14 mouse cellular contexts compared by ENCODE assay signal in the genomic region with DNA sequence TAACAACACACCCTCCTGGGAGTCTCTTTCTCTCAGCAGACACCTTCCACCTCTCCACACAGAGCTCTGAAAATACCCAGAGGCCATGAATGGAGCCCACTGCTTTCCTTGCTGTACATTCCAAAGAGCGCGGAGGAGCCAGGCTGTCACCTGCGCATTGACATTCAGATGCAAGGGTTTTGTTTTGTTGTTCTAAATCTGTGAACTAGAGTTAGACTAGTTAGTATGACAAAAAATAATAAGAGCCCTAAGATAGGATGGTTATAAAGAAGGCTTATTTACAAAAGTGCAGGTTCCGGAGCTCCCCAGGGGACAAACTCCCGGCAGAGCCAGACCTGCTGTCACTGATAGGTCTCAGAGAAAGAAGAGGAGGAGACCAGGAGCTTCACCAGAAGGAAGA. TPM values are rescaled to one million over a fixed set of nuclear protein-coding genes. Genes with fewer than 3 reads are reported as not detected.
"Had no signal": no experiment of that assay in that cellular context is flagged by ENCODE, and none has a peak within 500 bp of the region (broad histone marks: within the 10 kb centered on the region; RNA-seq: fewer than 3 reads in every experiment).

No protein-coding gene starts in this region.

- DNase-seq: lung, adult 18-20 months; lung, embryonic 14.5 days; lung, postnatal 10 days; lung, postnatal 4 days; right cerebral cortex, postnatal 14 days; thymus, adult 18-20 months; thymus, postnatal 14 days; thymus, postnatal 36 days had no signal

- H3K4me1 ChIP-seq: midbrain, embryonic 13.5 days; midbrain, embryonic 15.5 days; neural tube, embryonic 12.5 days had no signal

- H3K27me3 ChIP-seq: midbrain, embryonic 15.5 days; neural tube, embryonic 12.5 days had no signal

- H3K4me2 ChIP-seq: lung, embryonic 14.5 days; midbrain, embryonic 13.5 days; midbrain, embryonic 15.5 days; neural tube, embryonic 12.5 days had no signal

- ATAC-seq: midbrain, embryonic 13.5 days; midbrain, embryonic 15.5 days had no signal

- H3K9me3 ChIP-seq: midbrain, embryonic 10.5 days; midbrain, embryonic 13.5 days; midbrain, embryonic 15.5 days; neural tube, embryonic 12.5 days had no signal

- H3K4me3 ChIP-seq: midbrain, embryonic 10.5 days; midbrain, embryonic 13.5 days; midbrain, embryonic 15.5 days; neural tube, embryonic 12.5 days had no signal

- H3K36me3 ChIP-seq: midbrain, embryonic 10.5 days; midbrain, embryonic 13.5 days; midbrain, embryonic 15.5 days; neural tube, embryonic 12.5 days had no signal

- H3K27ac ChIP-seq: midbrain, embryonic 10.5 days; midbrain, embryonic 13.5 days; midbrain, embryonic 15.5 days; neural tube, embryonic 12.5 days had no signal

- H3K9ac ChIP-seq: lung, embryonic 14.5 days; midbrain, embryonic 13.5 days; midbrain, embryonic 15.5 days; neural tube, embryonic 12.5 days had no signal

RNA-seq across cellular contexts. Expression of gene Xirp1, which starts 32.1 kb away (rescaled TPM):
- polyA plus RNA-seq: midbrain, embryonic 10.5 days; midbrain, embryonic 15.5 days; midbrain, postnatal 0 days; thymus, postnatal 0 days had no signal
